Mouse (Mus musculus) layer of hippocampus, adult 2 months (tissue): ENCODE measurements around the gene Zmynd10. TPM values are rescaled to one million over a fixed set of nuclear protein-coding genes. Genes with fewer than 3 reads are reported as not detected.
"Not testable (repeated sequence)": the region's sequence is repeated elsewhere in the genome, so short reads cannot be mapped to it uniquely, and the experiment has no call there.

Source experiments
- DNase-seq, 2 experiments: peaks; one replicate each; pipeline ENCODE4 v3.0.0; 2022; ENCODE audit warnings: low spot score in 2 of 2
- H3K27ac ChIP-seq: fragments of 200-600 bp; 2 replicates; pipeline ENCODE4 v1.8.1; 2022
- H3K4me3 ChIP-seq: fragments of 200-600 bp; 2 replicates; pipeline ENCODE4 v1.8.1; 2022; ENCODE audit warnings: mild to moderate bottlenecking
- CTCF ChIP-seq: fragments of 200-600 bp; conservative IDR thresholded peaks from 2 replicates; pipeline ENCODE4 v1.8.1; 2022; ENCODE audit warnings: antibody characterized with exemption, mild to moderate bottlenecking, moderate library complexity
- total RNA-seq, 2 experiments: library from RNA; stranded (reverse); gene quantifications; 2 replicates each; pipeline ENCODE4 v1.2.3; 2021

Gene Zmynd10
- total RNA-seq, 2 experiments from 2014 or later: 4.7 to 5.7 TPM

DNA sequence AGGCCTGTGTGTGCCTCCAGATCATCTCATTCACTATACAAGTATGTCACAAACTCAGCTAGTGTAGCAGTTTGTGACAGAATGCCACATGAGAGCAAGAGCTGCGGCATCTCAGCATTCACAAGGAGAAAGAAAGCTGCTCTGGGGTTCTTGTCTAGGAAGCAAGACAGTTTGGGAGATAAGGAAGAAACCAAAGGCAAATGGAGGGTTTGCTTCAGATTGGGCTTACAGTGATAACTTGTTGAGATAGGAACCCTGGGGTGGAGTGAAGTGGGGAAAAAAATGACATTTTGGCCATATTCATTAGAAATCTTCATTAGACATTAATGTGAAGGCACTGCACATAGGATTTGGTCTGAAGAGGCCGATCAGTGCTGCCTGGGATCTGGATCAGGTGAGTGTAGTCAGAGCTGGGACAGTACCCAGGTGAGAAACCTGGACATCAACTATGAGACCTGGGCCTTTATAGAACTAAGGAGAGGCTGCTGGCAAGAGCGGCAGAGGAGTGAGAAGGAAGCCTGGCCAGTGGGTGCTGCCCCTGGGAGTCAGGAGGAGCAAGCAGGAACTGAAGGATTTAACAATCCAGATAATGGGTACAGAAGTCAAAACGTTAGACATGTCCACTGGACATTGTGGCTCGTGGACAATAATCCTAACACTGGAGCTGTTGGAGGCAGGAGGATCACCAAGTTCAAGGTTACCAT lies 5.7 kb downstream of the Zmynd10 start:
- Histone ChIP-seq H3K4me3 (no peak overlapping the region), H3K27ac (no peak overlapping the region)
- no peak for DNase-seq
- TF ChIP-seq CTCF: no peak

DNA sequence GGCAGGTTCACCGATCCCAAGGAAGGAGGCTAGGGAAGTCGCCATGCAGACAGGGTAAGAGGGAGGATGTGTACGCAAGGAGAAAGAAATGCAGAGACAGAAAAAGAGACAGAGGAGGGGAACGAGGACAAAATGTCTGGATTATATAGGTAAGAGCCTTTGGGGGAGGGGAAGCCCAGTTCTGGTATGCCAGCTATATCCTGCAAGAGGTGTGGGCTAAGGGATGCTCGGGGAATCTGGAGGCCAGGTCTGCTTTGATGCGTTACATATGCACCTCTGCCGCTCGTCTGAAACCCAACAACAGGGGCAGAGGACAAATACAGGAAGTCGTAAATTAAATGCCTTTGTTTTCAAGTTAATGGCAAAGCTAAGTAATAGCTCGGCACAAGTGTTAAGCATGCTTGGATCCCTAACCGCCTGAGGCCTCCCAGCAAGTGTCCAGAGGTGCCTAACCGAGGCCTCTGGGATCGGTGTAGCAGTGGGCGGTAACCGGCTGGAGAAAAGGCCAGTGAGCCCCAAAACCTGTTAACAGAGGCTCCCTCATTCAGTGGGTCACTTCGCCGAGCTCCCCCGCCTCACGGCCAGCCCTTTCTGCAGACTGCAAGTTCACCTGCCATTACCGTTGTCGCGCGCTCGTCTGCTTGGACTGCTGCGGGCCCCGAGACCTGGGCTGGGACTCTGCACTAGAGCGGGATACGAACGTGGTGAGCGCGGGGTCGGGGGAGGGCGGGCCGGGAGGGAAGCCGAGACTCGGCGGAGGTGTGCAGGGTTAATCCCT lies 6.6 kb downstream of the Zmynd10 start:
- Histone ChIP-seq H3K27ac (peak overlapping the region; percentile 97), H3K4me3 (peak overlapping the region; percentile 98)
- TF ChIP-seq CTCF: no peak
- no peak for DNase-seq

DNA sequence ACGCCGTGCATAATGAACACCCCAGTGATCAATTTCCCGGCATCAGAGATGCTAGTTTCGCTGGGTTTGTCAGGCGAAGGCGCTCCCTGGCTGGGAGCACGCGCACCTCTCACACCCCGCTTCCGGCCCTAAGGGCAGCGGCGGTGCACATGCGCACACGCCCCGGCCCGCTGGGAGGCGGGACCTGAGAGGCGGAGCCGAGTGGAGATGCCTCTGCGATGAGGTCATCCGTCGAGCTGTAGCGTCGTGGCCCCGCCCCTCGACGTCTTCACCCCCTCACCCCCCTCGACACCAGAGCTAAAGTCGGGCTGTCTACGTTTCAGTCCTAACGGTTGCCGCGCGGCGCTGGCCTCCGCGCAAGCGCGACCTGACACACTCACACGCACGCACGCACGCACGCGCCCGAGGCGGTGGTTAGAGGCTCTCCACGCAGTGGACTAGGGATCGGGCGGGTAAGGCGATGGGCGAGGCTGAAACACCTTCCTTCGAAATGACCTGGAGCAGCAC lies 7.3 kb downstream of the Zmynd10 start:
- TF ChIP-seq CTCF: peak; percentile 48
- DNase-seq: peak; percentile 90 to 94
- H3K4me3 ChIP-seq: peak overlapping the region; percentile 98
- peak overlapping the region; percentile 97 for H3K27ac ChIP-seq

DNA sequence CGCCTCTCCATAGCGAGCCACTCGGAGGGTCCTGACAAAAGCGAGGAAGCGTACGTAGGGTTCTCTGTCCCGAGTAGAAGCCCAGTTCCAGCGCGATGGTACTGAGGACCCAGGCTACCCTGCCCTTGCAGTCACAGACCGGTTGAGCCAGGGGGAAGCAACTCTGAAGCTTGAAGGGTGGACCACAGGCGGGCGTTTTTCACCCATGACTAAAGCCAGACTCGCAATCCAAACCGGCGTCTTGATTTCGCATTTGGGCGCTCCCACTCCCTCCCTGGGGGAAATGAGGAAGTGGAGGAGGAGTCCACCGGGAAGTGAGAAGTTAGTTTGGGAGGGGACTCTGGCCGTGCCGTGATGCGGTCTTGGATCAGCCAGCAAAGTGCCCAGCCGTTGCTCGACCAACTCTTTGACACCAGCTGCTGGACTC lies 7.9 kb downstream of the Zmynd10 start:
- DNase-seq: no peak
- Histone ChIP-seq H3K27ac (peak overlapping the region; percentile 97), H3K4me3 (peak overlapping the region; percentile 98)
- TF ChIP-seq CTCF: no peak

DNA sequence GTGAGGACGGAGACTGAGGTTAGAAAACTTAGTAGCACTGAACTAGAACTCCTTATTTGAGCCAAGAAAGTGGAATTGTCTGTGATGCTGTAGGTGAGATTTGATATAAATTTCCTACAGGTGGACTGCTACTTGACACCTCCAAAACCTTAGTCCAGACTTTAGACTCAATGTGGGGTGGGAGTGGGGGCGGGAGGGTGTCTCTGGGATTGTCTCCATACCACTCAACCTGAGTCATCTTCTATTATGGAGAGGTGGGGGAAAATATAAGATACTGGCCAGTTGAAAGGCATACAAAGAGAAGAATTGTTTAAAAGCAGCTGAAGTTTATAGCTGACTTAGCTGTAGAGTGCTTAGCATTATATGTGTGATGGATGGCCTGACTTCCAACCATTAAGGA lies 8.6 kb downstream of the Zmynd10 start:
- Histone ChIP-seq H3K27ac (peak overlapping the region; percentile 97), H3K4me3 (peak overlapping the region; percentile 98)
- DNase-seq: no peak
- TF ChIP-seq CTCF: no peak

DNA sequence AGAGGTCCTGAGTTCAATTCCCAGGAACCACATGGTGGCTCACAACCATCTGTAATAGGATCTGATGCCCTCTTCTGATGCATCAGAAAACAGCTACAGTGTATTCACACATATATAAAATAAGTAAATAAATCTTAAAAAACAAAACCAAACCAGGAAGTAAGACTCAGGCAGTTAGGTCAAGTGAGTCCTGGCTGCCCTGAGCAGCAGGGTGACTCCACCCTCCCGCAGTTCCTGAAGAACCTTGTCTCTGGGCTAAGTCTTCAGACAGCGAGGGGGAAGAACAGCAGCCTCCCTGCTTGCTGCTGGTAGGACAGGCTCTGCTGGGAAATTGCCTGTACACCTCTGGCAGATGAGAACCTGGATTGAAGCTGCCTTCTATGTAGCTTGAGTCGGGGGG lies 9.2 kb downstream of the Zmynd10 start:
- TF ChIP-seq CTCF: no peak
- no peak for DNase-seq
- no peak overlapping the region for H3K27ac ChIP-seq
- H3K4me3 ChIP-seq: no peak overlapping the region

DNA sequence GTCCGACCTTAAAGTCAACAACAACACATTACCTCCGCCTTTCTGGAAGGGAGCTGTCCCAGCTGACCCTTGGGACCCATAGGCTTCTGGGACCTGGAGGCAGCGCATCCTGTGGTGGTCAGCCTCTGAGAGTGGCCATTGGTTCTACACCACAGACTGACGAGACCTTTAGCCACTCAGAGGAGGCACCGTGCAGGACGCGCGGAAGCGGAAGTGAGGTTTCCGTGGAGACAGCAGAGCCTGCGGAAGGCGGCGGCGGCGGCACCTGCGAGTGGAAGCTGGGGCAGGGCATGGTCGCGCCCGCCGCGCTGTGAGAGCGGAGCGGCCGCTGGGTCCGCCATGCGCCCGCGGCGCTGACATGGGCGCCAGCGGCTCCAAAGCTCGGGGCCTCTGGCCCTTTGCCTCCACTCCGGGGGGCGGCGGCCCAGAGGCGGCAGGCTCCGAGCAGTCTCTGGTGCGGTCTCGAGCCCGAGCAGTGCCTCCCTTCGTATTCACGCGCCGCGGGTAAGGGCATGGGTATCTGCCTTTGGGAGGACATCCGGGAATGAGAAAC lies 16.0 kb downstream of the Zmynd10 start, which contains the start of gene Tusc2:
Gene Tusc2, plus strand, starts transcription at position 227 of the 553 bp plus-strand sequence.
- TF ChIP-seq CTCF: no peak
- peak; percentile 93 to 96 for DNase-seq
- Histone ChIP-seq H3K4me3 (peak within 1 kb of the TSS; percentile 74), H3K27ac (peak within 1 kb of the TSS; percentile 91)

DNA sequence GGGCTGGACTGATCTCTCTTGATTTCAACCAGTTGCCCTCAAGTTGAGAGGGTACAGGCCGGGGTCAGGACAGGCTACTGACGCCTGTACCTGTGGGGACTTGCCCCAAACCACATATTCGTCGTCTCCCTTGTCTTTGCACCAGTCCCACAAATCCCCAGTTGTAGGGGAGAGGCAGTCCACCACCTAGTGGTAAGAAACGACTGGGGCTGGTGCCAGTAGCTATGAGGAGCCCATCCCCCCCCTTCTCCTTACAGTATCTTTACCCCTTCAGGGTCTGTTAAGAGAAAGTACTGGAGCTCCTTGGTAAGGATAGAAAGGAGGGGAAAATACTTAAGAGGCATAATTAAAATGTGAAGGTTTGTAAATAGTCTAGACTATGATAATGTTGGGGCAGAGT lies 18.5 kb downstream of the Zmynd10 start:
- DNase-seq, H3K4me3 ChIP-seq: not testable (repeated sequence)
- peak overlapping the region; percentile 83; the same call in 1 of the 2 replicates for H3K27ac ChIP-seq

DNA sequence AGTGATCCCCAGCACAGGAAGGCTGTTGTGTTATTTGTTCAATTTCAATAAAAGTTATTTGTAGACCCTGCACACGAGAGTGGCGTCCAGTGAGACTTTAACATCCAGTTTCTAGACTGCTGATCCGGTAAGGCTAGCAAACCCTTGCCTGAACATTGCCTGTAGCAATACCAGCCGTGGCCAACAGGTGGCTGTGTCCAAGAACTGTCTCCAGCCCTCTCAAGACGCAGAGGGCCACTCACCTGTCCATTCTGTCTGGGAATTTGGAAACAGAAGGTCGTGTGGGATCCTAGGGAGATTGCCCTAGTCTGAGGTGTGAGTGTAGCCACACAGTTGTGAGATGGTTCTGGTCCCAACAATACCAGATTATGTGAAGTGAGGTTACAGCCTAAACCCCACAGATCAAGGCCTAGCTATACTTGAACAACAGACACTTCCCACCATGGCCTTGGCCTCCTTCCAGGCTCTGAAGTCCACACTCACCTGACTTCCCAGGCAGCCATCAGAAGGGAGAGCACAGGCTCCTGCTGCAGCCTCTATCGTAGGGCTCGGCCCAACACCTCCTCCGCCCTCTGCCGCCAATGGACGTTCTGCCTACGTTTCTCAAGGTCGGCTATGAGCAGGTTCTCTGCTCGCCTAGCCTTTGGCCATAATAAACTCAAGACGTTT lies 19.1 kb downstream of the Zmynd10 start:
- TF ChIP-seq CTCF: peak; percentile 89
- peak in 1 of 2 experiments; percentile 75 for DNase-seq
- peak overlapping the region; percentile 19; the same call in 1 of the 2 replicates for H3K4me3 ChIP-seq
- peak overlapping the region; percentile 83 for H3K27ac ChIP-seq

DNA sequence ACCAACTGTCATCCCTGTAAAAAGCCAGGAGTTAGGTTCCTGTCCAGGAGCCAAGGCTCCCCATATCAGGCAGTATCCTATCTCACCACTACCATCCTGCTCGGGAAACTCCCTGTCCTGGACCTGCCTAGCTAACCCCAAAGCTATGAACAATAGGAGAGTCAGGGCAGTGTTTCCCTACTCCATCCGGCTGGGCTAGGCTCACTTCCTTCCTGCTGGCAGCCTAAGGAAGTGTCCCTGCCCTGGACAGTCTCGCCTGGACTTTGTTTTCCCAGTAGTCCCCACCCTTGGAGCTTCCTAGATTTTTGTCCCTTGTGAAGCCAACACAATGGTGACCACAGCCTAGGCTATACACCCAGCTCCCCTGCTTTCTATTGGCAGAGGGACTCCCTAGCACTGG lies 19.8 kb downstream of the Zmynd10 start:
- peak overlapping the region; percentile 96 for H3K27ac ChIP-seq
- peak; percentile 46 for TF ChIP-seq CTCF
- DNase-seq: no peak
- peak overlapping the region; percentile 19; the same call in 1 of the 2 replicates for H3K4me3 ChIP-seq

DNA sequence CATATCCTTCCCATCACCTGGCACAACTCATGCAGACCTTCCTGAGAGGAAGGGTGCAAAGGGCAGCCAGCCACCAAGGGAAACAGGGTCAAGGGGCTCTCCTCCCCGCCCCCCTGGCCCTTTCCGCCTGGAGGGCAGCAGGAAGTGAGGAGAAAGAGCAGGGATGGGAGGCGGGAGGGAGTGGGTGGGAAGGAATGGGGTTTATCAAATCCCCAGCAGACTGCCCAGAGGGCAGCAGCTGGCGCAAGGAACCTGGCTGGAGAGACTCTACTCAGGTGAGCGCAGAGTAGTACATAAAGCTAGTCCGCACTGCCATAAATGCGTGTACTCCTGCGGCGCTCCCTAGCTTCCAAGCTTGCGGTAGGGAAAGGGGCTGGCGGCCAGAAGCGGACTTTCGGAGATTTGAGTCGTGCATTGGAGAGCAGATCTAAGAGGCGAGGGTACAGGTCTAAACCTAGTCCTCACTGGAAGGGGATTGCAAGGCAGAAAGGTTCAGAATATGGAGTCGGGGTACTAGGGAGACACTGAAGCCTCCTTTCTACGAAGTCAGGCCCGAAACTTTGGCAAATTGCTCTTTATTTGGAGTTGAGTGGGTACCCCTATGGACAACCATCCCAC lies 20.7 kb downstream of the Zmynd10 start, which contains the start of gene Hyal2:
Gene Hyal2, plus strand, starts transcription at position 244 of the 618 bp plus-strand sequence.
- H3K27ac ChIP-seq: peak within 1 kb of the TSS; percentile 96
- H3K4me3 ChIP-seq: peak within 1 kb of the TSS; percentile 91
- no peak for TF ChIP-seq CTCF
- DNase-seq: no peak
